Mouse (Mus musculus) B cell, adult 2 months (primary cell): ENCODE measurements around the gene Elfn1.

Experiments
- DNase-seq, 2 experiments: peaks; one replicate each; pipeline ENCODE4 v3.0.0; 2022

The Elfn1 gene

DNA sequence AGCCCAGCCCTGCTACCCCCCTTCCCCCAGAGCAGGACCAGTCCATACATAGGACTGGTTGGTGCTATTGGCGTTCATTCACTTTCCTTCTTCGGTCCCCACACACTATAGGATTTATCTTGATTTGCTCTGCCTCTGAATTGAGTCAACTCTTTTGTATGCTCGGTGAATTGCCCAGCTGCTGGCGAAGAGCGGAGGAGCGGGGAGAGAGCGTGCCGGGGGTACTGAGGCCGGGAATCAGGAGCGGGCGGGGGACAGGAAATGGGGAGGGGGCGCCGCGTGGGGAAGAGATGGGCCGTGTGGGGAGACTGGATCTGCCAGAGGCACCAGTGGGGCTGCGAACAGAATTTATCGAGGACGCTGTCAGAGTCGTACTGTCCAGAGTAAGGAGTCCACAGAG is 3.8 kb downstream of the Elfn1 start:
- no peak for DNase-seq

DNA sequence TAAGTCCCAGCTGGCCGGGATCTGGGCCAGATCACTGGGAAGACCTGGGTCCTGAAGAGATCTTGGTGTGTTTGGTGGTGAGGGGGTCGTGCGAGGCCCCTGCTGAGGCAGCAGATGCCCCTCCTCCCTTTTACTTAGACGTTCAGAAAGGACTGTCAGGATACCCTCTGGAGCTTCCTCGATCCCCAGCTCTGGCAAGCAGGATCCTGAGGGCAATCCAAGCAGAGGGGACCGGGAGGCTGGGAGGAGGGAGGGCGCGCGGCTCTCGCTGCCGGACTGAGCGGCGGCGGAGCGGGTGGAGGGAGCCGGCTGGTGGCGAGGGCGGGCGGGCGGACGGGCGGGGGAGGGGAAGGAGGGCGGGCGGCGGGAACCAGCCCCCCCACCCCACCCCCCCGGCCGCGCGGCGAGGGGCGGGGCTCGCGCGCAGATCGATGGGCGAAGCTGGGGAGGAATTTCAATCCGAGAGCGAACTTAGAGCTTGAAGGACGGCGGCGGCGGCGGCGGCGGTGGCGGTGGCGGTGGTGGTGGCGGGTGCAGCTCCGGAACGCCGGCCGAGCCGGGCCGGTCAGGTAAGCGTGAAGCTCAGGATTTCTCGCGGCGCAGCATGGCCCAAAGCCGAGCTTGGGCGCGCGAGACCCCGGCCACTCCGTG is 4.5 kb downstream of the Elfn1 start:
- no peak for DNase-seq

DNA sequence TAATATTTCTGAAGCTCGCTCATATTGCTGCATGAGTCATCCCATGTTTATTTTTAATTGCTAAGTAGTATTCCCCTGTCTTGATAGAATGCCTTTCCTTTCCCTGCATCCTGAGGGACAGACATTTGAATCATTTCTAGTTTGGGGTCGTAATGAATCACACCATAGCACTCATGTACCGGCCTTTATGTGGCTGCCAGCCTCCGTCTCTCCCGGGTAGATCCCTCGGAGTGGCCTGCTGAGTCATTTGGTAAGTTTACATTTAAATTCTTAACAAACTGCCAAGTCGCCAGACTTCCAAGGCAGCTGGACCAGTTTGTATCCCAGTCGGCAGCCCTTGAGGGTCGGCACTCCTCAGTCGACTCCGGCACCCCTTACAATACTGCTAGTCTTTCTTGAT is 13.9 kb downstream of the Elfn1 start:
- no peak for DNase-seq

DNA sequence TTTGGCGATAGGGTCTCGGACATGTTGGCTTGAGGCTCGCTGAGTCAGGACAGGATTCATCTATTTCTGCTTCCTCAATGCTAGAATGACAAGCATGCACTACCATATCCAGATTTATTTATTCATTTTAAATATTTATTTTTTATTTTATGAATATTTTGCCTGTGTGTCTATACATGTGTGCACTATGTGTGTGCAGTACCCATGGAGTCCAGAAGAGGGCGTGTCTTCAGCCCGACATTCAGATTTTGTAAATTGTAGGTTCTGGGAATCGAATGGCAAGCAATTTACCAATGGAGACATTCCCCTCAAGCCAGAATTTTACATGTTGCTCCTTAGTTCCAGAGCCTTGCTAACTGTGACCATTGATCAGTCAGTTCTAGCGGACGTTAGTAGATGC is 16.1 kb downstream of the Elfn1 start:
- no peak for DNase-seq

DNA sequence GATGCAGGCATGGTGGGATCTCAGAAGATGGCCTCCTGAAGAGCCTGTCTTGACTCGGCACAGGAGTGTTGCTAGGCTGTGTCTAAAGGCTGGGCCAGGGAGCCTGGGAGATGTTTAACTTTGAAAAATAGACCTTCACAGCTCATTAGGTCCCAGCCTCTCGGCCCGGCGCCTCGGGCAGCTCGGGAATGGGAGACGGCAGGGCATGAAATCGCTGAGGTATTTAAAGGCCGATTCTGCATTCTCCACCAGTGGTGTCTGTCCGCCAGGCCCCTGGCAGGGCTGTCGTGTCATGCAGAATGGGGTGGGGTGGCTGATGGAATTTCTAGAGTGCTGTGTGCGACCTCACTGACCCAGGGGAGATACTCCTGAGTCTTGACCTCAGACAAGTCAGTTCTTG is 22.4 kb downstream of the Elfn1 start:
- DNase-seq, result no peak

DNA sequence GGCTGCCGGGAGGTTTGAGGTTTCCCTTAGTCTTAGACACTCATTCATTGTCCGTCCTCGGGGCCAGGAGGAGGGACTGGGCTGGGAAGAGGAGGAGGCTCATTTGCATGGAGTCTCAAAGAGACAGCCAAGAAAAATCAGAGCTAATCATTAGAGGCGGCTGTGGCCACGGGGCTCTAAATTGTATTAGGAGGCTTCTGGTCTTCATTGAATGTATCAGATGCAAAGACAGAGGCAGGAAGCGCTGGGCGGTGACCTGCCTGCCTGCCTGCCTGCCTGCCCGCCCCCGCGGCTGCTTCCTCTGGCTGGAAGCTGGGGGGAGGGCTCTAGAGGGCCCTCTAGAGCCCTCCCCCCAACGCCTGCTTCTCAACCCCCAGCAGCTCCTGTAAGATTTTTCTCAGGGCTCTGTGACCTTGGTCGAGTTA is 23.2 kb downstream of the Elfn1 start:
- DNase-seq, result no peak

DNA sequence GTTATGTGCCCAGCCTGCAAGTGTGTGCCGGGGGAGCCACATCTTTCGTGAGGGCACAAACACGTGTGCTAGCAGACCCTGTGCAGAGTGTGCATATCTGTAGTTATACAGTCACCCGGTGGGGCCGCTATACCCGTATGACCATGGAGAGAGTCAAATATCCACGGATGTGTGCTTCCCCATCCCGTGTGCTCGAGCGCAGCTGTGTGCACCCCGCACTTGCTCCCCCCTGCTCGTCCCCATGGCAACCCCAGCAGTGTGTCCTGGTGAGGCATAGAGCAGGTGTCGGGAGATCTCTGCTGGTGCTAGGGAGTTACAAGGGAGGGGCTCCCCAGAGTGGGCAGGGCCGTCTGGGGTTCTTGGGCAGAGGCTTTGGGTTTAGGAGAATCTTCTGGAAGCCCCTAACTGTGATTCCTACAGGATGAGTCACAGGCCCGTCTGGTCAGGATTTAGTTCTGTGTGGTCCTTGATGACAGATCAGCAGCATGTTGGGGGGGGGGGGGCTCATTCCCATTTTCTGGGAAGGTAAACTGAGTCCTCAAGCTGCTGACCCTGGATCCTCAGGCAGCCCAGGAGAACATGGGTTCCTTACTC is 24.3 kb downstream of the Elfn1 start:
- no peak for DNase-seq

DNA sequence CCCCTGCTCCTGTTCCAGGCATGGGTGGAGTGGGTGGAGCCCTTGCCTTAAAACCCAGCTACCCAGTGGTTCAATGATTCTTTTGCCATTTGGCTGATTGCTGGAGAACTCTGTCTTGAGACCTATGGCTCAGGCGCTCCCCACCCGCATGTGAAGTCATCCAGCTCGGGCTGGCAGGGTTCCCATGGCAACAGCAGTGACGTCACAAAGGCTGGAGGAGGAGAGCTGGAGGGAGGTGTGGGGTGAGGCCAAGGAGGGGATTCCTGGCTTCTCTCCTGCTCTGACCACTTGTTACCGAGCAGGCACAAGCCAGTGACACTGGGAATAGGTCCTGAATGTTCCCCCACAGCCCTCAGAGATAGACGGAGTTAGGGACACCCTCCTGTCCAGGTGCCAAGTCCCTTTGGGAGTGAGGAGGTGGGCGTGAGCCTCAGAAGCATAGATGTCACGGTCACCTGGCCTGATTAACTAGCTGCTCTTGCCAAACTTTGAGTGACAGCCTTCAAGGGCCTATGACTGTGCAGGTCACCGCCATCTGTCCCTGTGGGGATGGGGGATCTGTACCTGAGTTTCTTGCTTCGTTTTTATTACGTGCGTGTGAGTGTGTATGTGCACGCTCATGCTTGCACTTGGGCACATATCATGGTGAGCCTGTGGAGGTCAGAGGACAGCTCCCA is 25.0 kb downstream of the Elfn1 start:
- DNase-seq, result peak; percentile 46 to 49

DNA sequence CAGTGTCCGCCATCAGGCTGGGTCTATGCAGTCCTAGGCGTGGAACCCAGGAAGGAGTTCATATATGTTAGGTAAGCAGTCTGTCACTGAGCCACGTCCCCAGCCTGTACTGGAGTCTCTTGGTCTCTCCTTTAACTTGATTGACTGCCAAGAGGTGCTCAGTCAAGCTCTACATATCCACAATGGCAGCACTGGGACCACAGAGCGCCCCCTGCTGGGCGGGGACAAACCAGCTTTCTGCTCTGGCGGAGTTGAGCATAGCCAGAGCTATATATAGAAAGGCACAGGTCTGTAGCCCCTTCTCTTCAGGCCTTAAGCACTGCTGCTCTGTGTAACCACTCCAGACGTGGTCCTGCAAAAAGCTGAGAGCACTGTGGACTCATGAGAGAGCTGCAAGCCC is 25.7 kb downstream of the Elfn1 start:
- peak; percentile 72 to 74 for DNase-seq

DNA sequence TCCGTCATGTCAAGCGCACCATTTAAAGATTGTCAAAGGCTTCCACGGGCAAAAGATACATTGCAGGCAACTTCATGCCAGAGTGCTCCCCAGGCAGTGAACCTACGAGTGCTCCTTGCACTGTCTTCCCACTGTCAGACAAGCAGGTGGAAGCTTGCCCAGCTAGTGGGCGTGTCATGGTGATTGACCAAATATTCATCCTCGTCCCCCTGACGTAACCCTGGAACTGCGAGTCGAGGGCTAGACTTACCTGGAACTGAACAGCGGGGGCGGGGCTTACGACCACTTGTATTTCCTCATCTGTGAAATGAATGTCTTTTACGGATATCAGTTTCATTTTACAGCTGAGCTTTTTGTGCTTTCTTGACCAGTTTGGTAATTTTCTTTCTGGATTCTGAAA is 28.7 kb downstream of the Elfn1 start:
- DNase-seq, result no peak

DNA sequence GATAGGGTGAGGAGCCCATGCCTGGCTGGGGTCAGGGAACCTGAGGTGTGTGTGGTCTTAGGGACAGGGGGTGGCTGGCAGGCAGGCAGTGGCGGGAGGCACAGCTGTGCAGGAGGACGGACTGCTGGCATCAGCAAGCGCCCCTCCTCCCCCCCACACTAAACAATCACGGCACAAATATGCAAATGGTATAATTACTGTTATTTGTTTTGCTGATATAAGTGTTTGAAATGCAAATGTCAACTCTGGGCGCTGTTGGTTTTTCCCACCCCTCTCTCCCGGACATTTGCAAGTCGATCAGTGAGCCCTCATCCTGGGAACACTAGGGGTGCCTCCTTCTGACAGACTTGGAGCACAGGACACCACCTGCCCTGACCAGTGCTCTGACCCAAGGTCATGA is 37.0 kb downstream of the Elfn1 start:
- DNase-seq, result no peak

DNA sequence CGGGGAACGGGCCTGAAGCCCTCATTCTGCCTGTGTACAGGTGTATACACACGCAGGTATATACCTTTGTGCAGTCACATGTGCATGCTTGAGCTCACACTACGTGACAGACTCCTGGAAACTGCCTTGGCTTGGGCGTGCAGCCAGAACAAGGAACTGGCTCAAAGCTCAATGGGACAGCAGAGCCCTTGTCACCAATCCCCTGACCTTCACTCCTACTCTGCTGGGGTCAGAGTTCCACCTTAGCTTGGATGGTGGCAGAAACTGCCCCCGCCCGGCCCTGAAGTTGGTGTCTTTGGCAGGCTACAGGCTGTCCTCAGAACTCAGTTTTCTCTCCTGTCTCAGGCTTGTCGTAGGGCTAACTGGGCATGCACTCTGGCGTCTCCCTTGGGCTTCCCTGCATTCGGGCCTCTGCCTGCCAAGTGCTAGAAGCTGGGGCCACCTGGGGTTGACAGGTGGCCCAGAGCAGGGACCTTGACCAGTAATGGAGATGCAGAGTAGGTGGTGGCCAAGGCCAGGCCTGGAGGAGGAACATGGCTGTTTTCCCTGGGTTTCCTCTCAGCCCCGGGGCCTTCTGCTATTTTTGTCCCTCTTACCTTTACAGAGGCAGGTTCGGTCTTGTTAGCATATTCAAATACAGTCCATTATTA is 38.1 kb downstream of the Elfn1 start:
- no peak for DNase-seq

DNA sequence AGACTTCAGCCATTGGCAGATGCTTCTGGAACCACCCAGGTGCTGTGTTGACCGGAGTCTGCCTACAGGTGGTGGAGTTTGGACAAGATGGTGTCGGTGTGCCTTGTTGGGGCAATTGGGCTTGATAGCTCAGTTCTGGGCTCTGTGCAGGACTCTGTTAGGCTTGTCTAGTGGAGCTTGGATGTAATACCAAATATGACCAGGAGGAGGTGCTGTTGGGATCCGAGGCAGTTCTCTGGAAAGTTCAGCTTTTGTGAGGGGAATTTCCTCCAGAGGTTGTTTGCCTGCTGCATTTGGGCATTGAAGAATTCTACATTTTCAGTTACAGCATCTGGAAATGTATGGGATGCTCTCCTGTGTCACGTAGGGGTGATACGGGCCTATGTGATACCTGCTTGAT is 39.7 kb downstream of the Elfn1 start:
- peak; percentile 46 to 48 for DNase-seq

DNA sequence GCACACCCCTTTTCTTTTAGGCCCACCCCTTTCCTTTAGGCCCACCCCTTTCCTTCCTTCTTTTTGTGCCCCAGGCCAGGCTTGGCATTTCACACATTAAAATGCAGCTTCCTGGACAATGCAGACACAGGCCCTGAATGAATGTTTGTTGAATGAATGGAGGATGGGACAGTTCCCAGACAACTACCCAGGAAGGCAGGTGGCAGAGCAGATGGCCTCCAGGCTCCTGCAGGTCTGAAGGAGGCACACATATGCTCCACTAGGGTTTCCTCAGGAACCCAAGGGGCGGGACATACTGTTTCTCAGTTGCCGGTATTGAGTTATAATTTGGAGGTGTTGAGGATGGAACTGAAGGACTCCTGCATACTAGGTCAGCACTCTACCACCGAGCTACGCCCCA is 40.8 kb downstream of the Elfn1 start:
- no peak for DNase-seq

DNA sequence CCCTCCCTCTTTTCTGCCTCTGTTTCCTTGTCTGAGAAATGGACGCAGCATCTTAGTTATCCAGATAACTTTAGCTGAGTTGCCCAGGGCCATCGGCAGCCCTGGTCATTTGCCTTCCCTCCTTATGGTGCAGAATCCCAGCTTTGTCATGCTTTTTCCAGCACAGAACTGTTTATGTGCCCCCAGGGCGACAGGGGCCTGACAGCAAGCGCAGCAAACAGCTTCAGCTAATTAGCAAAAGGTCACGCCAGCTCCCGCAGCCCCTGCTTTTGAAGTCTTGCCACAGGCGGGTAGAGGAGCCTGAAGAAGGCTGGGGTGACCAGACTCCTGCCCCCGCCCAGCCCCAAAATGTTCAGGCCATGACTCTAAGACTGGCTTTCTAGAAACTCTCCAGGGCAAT is 41.6 kb downstream of the Elfn1 start:
- no peak for DNase-seq

DNA sequence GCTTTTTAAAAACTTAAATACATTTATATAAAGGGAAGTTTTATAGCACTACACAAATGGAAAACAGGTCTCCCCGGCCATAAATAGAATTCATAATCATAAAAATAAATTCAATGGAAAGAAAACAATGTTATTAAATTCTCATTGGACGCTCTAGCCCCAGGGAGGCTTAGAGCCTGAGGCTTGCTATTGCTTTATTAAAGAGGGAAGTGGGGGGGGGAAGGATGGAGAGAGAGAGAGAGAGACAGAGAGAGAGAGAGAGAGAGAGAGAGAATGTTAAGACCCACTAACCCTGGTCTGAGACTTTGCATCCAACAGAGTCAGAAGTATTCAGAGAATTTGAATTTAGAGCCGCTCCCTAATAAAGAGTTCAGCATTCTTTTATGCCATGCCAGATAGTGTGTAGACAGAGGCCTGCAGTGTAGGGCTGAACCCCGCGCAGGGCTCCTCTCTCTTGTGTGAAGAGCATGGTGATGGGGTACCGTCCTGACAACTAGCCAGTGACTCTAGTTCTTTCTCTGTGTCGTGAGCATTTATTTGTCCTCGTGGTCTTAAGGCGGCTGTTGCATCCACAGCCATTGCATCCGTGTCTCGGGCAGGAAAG is 42.3 kb downstream of the Elfn1 start:
- no peak for DNase-seq

DNA sequence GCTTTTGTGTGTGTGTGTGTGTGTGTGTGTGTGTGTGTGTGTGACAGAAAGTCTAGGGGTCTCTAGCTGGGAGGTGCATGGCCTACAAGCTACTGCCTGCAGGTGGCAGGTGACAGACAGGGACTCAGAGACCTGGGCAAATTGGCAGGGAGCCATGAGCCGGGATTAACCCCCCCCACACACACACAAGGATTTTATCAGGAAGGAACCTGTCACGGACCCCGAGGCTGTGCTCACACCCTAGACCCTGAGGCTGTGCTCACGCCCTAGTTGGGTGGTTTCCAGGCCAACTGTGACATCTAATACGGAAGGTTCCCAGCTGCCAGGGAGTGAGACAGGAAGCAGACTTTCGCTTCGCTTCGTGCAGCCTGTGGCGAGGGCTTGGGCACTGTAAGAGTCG is 49.1 kb downstream of the Elfn1 start:
- no peak for DNase-seq

DNA sequence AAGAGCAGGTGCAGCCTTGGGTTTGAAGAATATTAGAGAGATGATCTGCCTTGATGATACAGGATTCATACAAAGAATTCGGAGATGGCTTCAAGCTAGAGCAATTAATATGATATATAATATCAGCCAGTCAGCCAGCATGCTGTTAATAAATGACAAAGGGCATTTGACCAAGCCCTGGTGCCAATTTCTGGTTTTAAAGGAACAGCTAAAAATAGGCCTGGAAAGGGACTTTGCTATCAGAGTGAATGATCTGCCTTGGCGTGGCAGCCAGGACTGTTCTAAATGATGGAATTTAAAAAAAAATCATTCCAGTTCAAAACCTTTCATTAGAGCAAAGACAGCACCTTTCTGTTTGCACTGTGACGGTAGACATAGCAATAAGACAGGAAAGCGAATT is 52.0 kb downstream of the Elfn1 start:
- no peak for DNase-seq

DNA sequence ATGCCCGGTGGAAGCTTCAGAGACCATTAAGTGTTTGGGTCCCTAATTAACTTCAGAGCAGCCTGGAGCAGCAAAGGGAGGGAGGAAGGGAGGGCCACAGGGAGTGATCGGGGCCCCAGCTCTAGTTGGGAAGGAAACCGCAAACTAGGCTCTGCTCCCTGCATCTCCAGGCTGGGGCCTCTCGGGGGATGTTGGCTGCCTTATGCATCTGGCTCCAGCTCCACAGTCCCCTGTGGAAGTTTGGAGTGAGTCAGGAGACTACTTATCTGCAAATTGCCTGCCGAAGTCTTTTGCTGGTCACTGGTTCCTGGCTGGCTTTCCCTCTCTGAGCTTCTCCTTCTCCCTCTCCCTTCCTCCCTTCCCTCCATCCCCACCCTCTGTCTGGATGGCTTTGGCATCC is 56.6 kb downstream of the Elfn1 start:
- DNase-seq, result no peak

DNA sequence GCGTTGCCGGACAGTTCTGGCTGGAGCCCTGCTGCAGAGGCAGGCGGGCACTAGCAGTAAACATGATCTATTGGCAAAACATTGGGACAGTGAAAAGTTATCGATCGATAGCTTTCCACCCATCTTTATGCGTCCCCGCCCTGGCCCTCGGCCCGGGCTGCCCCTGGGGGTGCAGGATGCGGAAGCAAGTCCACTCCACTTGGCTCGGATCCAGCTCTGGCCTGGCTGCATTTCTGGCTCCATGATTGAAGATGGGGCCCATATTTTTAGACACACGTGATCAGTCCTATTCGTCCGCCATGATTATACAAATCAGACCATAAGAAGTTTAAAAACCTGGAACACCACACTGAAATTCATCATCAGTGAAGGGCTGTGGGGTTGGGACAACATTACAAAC is 57.9 kb downstream of the Elfn1 start:
- DNase-seq, result no peak

DNA sequence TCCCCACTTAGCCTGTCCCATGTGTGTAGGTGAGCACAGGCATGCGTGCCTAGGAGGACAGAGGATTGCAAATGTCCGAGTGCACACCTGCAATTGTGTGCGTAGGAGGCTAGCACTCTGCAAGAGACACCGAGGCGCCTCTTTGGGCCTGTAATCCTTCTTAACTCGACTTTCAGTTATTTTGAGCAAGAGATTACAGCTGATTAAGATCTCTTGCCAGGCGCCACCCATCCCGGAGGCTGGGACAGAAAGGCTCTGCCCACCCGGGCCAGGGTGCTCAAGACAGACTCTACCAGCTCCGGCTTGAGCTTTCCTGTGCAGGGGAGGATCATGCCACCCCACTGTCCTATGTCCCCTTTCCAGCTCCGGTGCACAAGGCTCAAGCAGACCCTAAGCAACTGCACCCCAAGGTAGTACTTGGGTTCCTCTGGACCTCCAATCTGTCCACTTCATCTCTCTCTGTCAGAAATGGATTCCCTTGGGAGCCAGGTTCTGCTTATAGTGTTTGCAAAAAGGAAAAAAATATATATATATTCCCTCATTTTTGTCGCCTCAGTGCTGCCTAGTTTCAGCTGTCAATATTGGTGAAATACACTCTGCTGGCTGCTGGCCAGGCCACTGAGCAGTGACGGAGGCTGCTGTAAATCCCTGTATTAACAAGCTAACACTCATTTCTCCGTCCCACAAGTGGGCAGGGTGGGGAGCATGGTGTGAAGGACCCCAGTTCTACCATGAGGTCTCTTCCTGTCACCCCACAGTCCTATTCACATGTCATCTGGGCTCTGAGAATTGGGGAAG is 61.6 kb downstream of the Elfn1 start:
- no peak for DNase-seq

DNA sequence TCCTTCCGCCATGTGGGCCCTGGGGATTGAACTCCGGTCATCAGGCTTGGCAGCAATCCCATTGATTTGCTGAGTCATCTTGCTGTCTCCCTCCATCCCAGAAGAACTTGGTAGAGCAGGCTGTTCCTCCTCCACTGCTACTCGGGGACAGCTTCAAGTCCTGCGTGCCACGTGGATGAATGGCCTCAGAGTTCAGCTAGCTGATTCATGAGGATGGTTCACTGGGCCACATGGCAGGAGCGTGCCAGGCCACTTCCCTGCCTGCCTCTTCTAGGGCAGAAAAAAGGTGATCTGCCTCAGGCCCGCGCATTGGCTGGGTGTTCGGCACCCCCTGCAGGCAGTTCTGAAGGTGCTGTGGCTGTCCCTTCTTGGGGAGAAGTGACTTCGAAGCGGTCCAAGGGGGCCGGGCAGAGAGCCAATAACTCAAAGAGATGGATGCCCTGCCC is 62.5 kb downstream of the Elfn1 start:
- no peak for DNase-seq

DNA sequence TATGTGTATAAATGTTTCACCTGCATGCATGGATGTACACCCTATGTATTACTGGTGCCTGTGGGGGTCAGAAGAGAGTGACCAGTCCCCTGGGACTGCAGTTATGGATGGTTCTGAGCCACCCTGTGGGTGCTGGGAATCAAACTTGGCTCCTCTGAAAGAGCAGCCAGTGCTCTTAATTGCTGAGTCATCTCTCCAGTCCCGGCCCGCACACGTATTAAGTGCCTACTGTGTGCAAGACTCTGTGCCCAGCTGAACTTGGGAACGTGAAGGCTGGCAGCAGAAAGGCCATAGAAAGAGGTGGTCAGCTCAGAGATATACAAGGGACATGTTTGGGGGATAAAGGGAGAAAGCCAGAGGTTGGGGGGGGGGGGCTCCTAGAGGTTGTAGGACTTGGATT is 68.8 kb downstream of the Elfn1 start:
- DNase-seq, result no peak
